Mouse (Mus musculus) liver, embryonic 16.5 days (tissue): ENCODE data around the gene Sp1. TPM values are rescaled to one million over a fixed set of nuclear protein-coding genes. Genes with fewer than 3 reads are reported as not detected.
A peak's percentile ranks its signal among the peaks of the same experiment; 100 is the strongest.

Experiments
- ATAC-seq: fragments of 200-750 bp; cut with Nextera tagmentation; 2 replicates; pipeline ENCODE4 v1.8.0; 2017; ENCODE audit warnings: low read depth, mild to moderate bottlenecking, moderate number of reproducible peaks, moderate library complexity
- H3K27ac ChIP-seq: fragments of 300-500 bp; sonication (generic); 2 replicates; pipeline ENCODE4 v1.5.1; 2014; ENCODE audit warnings: mild to moderate bottlenecking, low read length
- H3K27me3 ChIP-seq: fragments of 300-500 bp; sonication (generic); 2 replicates; pipeline ENCODE4 v1.6.1; 2014; ENCODE audit warnings: low read depth, low read length, mixed read lengths; ENCODE audit not compliant: control insufficient read depth, insufficient read depth
- H3K36me3 ChIP-seq: fragments of 300-500 bp; sonication (generic); 2 replicates; pipeline ENCODE4 v1.6.1; 2014; ENCODE audit warnings: mild to moderate bottlenecking; ENCODE audit not compliant: control insufficient read depth, insufficient read depth
- H3K4me1 ChIP-seq: fragments of 300-500 bp; sonication (generic); 2 replicates; pipeline ENCODE4 v1.6.1; 2014; ENCODE audit warnings: low read depth, low read length, mixed read lengths; ENCODE audit not compliant: control insufficient read depth
- H3K4me2 ChIP-seq: fragments of 300-500 bp; sonication (generic); 2 replicates; pipeline ENCODE4 v1.6.1; 2014; ENCODE audit warnings: low read depth, low read length, mixed read lengths
- H3K4me3 ChIP-seq: fragments of 300-500 bp; sonication (generic); 2 replicates; pipeline ENCODE4 v1.5.1; 2014; ENCODE audit warnings: low read depth, mild to moderate bottlenecking, low read length
- H3K9ac ChIP-seq: fragments of 300-500 bp; sonication (generic); 2 replicates; pipeline ENCODE4 v1.6.1; 2014; ENCODE audit warnings: low read depth, low read length
- H3K9me3 ChIP-seq: fragments of 300-500 bp; sonication (generic); replicated peaks from 2 replicates; pipeline ENCODE4 v1.6.1; 2016; ENCODE audit warnings: low read length; ENCODE audit not compliant: control insufficient read depth
- WGBS: fragments of 180-500 bp; shearing (Covaris S2); extraction: QIAGEN DNeasy Blood & Tissue Kit; methylation state at CpG from one replicate; pipeline ENCODE4 v1.1.7; 2014; ENCODE audit not compliant: insufficient replicate concordance; 5-methylcytosine and 5-hydroxymethylcytosine counted together
- polyA plus RNA-seq: library from polyadenylated mRNA; unstranded; fragments of >200 nt; fragmentation: Nextera tagmentation; extraction: Ambion mirVana; gene quantifications from 2 replicates; pipeline ENCODE4 v1.2.1, GENCODE M21; 2015

The Sp1 gene
- polyA plus RNA-seq, 1 experiment from 2014 or later, result 3.7 TPM

GRCm38 (mm10) chr15:102417524-102417923, 11.6 kb downstream of the Sp1 start:
- Histone ChIP-seq H3K4me3 (no peak overlapping the region), H3K36me3 (peaks cover 13% of the 10 kb centered on the region), H3K27me3 (no peaks in the 10 kb centered on the region), H3K4me1 (no peaks in the 10 kb centered on the region), H3K4me2 (no peak overlapping the region), H3K27ac (no peak overlapping the region), H3K9me3 (no peaks in the 10 kb centered on the region), H3K9ac (no peak overlapping the region)
- WGBS, result 89% methylated on average over 2 of the region's 2 CpGs
- no peak for ATAC-seq

- H3K27ac ChIP-seq, result no peak overlapping the region
- H3K4me3 ChIP-seq, result no peak overlapping the region
- no peaks in the 10 kb centered on the region for H3K4me1 ChIP-seq
- H3K9me3 ChIP-seq, result no peaks in the 10 kb centered on the region
- H3K27me3 ChIP-seq, result no peaks in the 10 kb centered on the region
- WGBS, result 34% methylated on average over 1 of the region's 1 CpGs
- no peak overlapping the region for H3K9ac ChIP-seq
- H3K4me2 ChIP-seq, result no peak overlapping the region
- ATAC-seq, result no peak
- H3K36me3 ChIP-seq, result peaks cover 14% of the 10 kb centered on the region
Observed at GRCm38 (mm10) chr15:102420986-102421385, 15.0 kb downstream of the Sp1 start.

- Histone ChIP-seq H3K9me3 (no peaks in the 10 kb centered on the region), H3K4me3 (no peak overlapping the region)
- no peak for ATAC-seq
Observed at GRCm38 (mm10) chr15:102421437-102421836, 15.5 kb downstream of the Sp1 start.

GRCm38 (mm10) chr15:102423602-102424240, 17.8 kb downstream of the Sp1 start:
- no peak overlapping the region for H3K4me3 ChIP-seq
- H3K36me3 ChIP-seq, result peaks cover 27% of the 10 kb centered on the region
- WGBS, result 76% methylated on average over 2 of the region's 2 CpGs
- no peak overlapping the region for H3K9ac ChIP-seq
- H3K4me2 ChIP-seq, result no peak overlapping the region
- H3K27me3 ChIP-seq, result no peaks in the 10 kb centered on the region
- ATAC-seq, result no peak
- no peaks in the 10 kb centered on the region for H3K9me3 ChIP-seq
- no peaks in the 10 kb centered on the region for H3K4me1 ChIP-seq
- no peak overlapping the region for H3K27ac ChIP-seq

More at GRCm38 (mm10) chr15:102421437-102421836, 15.5 kb downstream of the Sp1 start:
- Histone ChIP-seq H3K36me3 (peaks cover 18% of the 10 kb centered on the region), H3K4me1 (no peaks in the 10 kb centered on the region), H3K9ac (no peak overlapping the region), H3K27ac (no peak overlapping the region), H3K27me3 (no peaks in the 10 kb centered on the region), H3K4me2 (no peak overlapping the region)
- 55% methylated on average over 3 of the region's 3 CpGs for WGBS

GRCm38 (mm10) chr15:102424657-102425056, 18.7 kb downstream of the Sp1 start:
- ATAC-seq, result no peak
- Histone ChIP-seq H3K4me1 (no peaks in the 10 kb centered on the region), H3K4me2 (no peak overlapping the region), H3K36me3 (peaks cover 27% of the 10 kb centered on the region), H3K4me3 (no peak overlapping the region), H3K27ac (no peak overlapping the region), H3K9ac (no peak overlapping the region), H3K9me3 (no peaks in the 10 kb centered on the region), H3K27me3 (no peaks in the 10 kb centered on the region)
- WGBS, result 69% methylated on average over 2 of the region's 2 CpGs

GRCm38 (mm10) chr15:102426963-102427362, 21.0 kb downstream of the Sp1 start:
- H3K36me3 ChIP-seq, result peaks cover 41% of the 10 kb centered on the region
- H3K4me3 ChIP-seq, result no peak overlapping the region

GRCm38 (mm10) chr15:102432046-102432445, 26.1 kb downstream of the Sp1 start:
- H3K36me3 ChIP-seq, result peaks cover 28% of the 10 kb centered on the region
- 44% methylated on average over 1 of the region's 1 CpGs for WGBS
- no peak overlapping the region for H3K4me2 ChIP-seq

More at GRCm38 (mm10) chr15:102426963-102427362, 21.0 kb downstream of the Sp1 start:
- Histone ChIP-seq H3K9ac (no peak overlapping the region), H3K27ac (no peak overlapping the region), H3K27me3 (no peaks in the 10 kb centered on the region), H3K4me1 (no peaks in the 10 kb centered on the region), H3K9me3 (no peaks in the 10 kb centered on the region), H3K4me2 (no peak overlapping the region)
- no peak for ATAC-seq
- WGBS, result 100% methylated on average over 1 of the region's 1 CpGs

GRCm38 (mm10) chr15:102433173-102433572, 27.2 kb downstream of the Sp1 start:
- 89% methylated on average over 4 of the region's 4 CpGs for WGBS
- H3K9ac ChIP-seq, result no peak overlapping the region
- H3K9me3 ChIP-seq, result no peaks in the 10 kb centered on the region
- ATAC-seq, result no peak
- H3K4me3 ChIP-seq, result no peak overlapping the region
- H3K4me1 ChIP-seq, result no peaks in the 10 kb centered on the region
- H3K4me2 ChIP-seq, result no peak overlapping the region
- H3K27me3 ChIP-seq, result no peaks in the 10 kb centered on the region
- H3K36me3 ChIP-seq, result peaks cover 24% of the 10 kb centered on the region
- H3K27ac ChIP-seq, result no peak overlapping the region

More at GRCm38 (mm10) chr15:102432046-102432445, 26.1 kb downstream of the Sp1 start:
- no peak overlapping the region for H3K27ac ChIP-seq
- no peak overlapping the region for H3K9ac ChIP-seq
- no peak for ATAC-seq
- H3K27me3 ChIP-seq, result no peaks in the 10 kb centered on the region
- H3K4me3 ChIP-seq, result no peak overlapping the region
- H3K9me3 ChIP-seq, result no peaks in the 10 kb centered on the region
- H3K4me1 ChIP-seq, result no peaks in the 10 kb centered on the region

- 35% methylated on average over 2 of the region's 2 CpGs for WGBS
Observed at GRCm38 (mm10) chr15:102442490-102442889, 36.5 kb downstream of the Sp1 start.

More at GRCm38 (mm10) chr15:102442490-102442889, 36.5 kb downstream of the Sp1 start:
- H3K4me3 ChIP-seq, result no peak overlapping the region
- no peaks in the 10 kb centered on the region for H3K27me3 ChIP-seq
- no peaks in the 10 kb centered on the region for H3K4me1 ChIP-seq
- no peak overlapping the region for H3K27ac ChIP-seq
- no peak overlapping the region for H3K9ac ChIP-seq
- no peaks in the 10 kb centered on the region for H3K9me3 ChIP-seq
- no peak overlapping the region for H3K4me2 ChIP-seq
- peak; percentile 60 for ATAC-seq
- no peaks in the 10 kb centered on the region for H3K36me3 ChIP-seq
